ENCODE assay signal across 8 mouse cellular contexts in genomic region chr12:3364508-3365448, GRCm38 (mm10). TPM values are rescaled to one million over a fixed set of nuclear protein-coding genes. Genes with fewer than 3 reads are reported as not detected.
A peak's percentile ranks its signal among the peaks of the same experiment; 100 is the strongest.
DNase-seq lines count a peak whose midpoint lies in the region; ATAC-seq and TF ChIP-seq lines count a peak whose summit lies in the region.

TSS of gene Kif3c (plus strand) at chr12:3365132.

- H3K27me3 ChIP-seq in Patski = no peaks in the 10 kb centered on the region
- H3K27me3 ChIP-seq in hindbrain, embryonic 16.5 days (replicated peaks; ENCODE audit: control insufficient read depth, insufficient read depth, low read length) = no peaks in the 10 kb centered on the region

- DNase-seq in Patski (ENCODE audit: low read depth, low spot score) = no peak
- DNase-seq in cerebellum, postnatal 36 days = peak; percentile 73 to 76
- DNase-seq in gastrocnemius, adult 18-20 months (ENCODE audit: low spot score) = peak; percentile 64
- peak; percentile 85 for DNase-seq in left cerebral cortex, adult 11 months (ENCODE audit: low spot score)
- DNase-seq in lung, postnatal 36 days = peak; percentile 70
- DNase-seq in retina, postnatal 1 day = peak; percentile 92
- peak; percentile 62 for DNase-seq in urinary bladder, postnatal 14 days (ENCODE audit: low spot score)

- POLR2A ChIA-PET in Patski (lab: Charles Lee) = interaction anchor here (1.3 kb wide), 1 partner anchor 15 kb away, joined by 4 read pairs; no protein-coding TSS in a partner anchor

- H3K9me3 ChIP-seq in hindbrain, embryonic 16.5 days (ENCODE audit: control insufficient read depth, low read length) = no peaks in the 10 kb centered on the region; the same call in 1 of the 2 replicates

- no peak for TF ChIP-seq CTCF in Patski (IDR thresholded peaks at IDR 0.05)

- peak within 1 kb of the TSS; percentile 96 for H3K9ac ChIP-seq in hindbrain, embryonic 16.5 days (ENCODE audit: low read depth, low read length)

- WGBS in hindbrain, embryonic 16.5 days = 8% methylated on average over 33 of the region's 48 CpGs

- peaks cover 34% of the 10 kb centered on the region for H3K4me1 ChIP-seq in hindbrain, embryonic 16.5 days (ENCODE audit: control insufficient read depth, insufficient read depth, low read depth, low read length)

- peaks cover 13% of the 10 kb centered on the region for H3K36me3 ChIP-seq in hindbrain, embryonic 16.5 days (ENCODE audit: control insufficient read depth, insufficient read depth, low read length)

- peak within 1 kb of the TSS; percentile 97 for H3K27ac ChIP-seq in hindbrain, embryonic 16.5 days (ENCODE audit: low read depth, low read length)

- peak; percentile 87 for ATAC-seq in Patski
- ATAC-seq in hindbrain, embryonic 16.5 days = peak; percentile 93

- peak within 1 kb of the TSS; percentile 88 for H3K4me2 ChIP-seq in hindbrain, embryonic 16.5 days (ENCODE audit: low read length)

- peak within 1 kb of the TSS; percentile 88 for H3K4me3 ChIP-seq in hindbrain, embryonic 16.5 days (ENCODE audit: low read length)

- CTCF ChIA-PET in Patski (lab: Charles Lee) = interaction anchor here (1.4 to 1.8 kb wide), 4 partner anchors 11 to 26 kb away, joined by 3 to 5 read pairs (median 4); no protein-coding TSS in a partner anchor

- in situ Hi-C loops in Patski (cut with MboI; ENCODE audit: low pct_unique_long_range_greater_than_20kb) = loop anchor here (5.0 kb wide), 1 partner anchor 112 kb away; no protein-coding TSS in a partner anchor

RNA-seq across cellular contexts. Expression of gene Kif3c, which starts in this region (rescaled TPM):
- polyA plus RNA-seq in Patski (2021) = 32.0 TPM
- 10 to 100 TPM; 24.0 to 30.5 TPM for total RNA-seq in gastrocnemius, adult 18-20 months (2021)
- 75.9 and 91.8 TPM in 2 replicates for polyA plus RNA-seq in hindbrain, embryonic 16.5 days (2015; fragmentation: Nextera tagmentation; extraction: Ambion mirVana)
